Mouse (Mus musculus) forebrain, embryonic 12.5 days (tissue): ENCODE results near the gene Hoxa11. TPM values are rescaled to one million over a fixed set of nuclear protein-coding genes. Genes with fewer than 3 reads are reported as not detected.

Experiments used
- ATAC-seq: fragments of 200-750 bp; cut with Nextera tagmentation; 2 replicates; pipeline ENCODE4 v1.8.0; 2017; ENCODE audit warnings: moderate TSS enrichment; ENCODE audit not compliant: low FRiP score
- H3K27ac ChIP-seq: fragments of 300-500 bp; sonication (generic); 2 replicates; pipeline ENCODE4 v1.5.1; 2016; ENCODE audit warnings: mild to moderate bottlenecking
- H3K27me3 ChIP-seq: fragments of 300-500 bp; sonication (generic); 2 replicates; pipeline ENCODE4 v1.6.1; 2016; ENCODE audit warnings: mild to moderate bottlenecking
- H3K36me3 ChIP-seq: fragments of 300-500 bp; sonication (generic); replicated peaks from 2 replicates; pipeline ENCODE4 v1.6.1; 2016; ENCODE audit warnings: mild to moderate bottlenecking
- H3K4me1 ChIP-seq: fragments of 300-500 bp; sonication (generic); 2 replicates; pipeline ENCODE4 v1.6.1; 2016
- H3K4me2 ChIP-seq: fragments of 300-500 bp; sonication (generic); 2 replicates; pipeline ENCODE4 v1.6.1; 2016; ENCODE audit warnings: mild to moderate bottlenecking, moderate library complexity
- H3K4me3 ChIP-seq: fragments of 300-500 bp; sonication (generic); replicated peaks from 2 replicates; pipeline ENCODE4 v1.5.1; 2016; ENCODE audit warnings: mild to moderate bottlenecking
- H3K9ac ChIP-seq: fragments of 300-500 bp; sonication (generic); 2 replicates; pipeline ENCODE4 v1.6.1; 2016; ENCODE audit warnings: mild to moderate bottlenecking
- H3K9me3 ChIP-seq: fragments of 300-500 bp; sonication (generic); 2 replicates; pipeline ENCODE4 v1.6.1; 2016
- WGBS: fragments of 180-500 bp; shearing (Covaris S2); methylation state at CpG from one replicate; pipeline ENCODE4 v1.1.7; 2016; 5-methylcytosine and 5-hydroxymethylcytosine counted together
- polyA plus RNA-seq: library from polyadenylated mRNA; unstranded; fragments of >200 nt; fragmentation: Nextera tagmentation; extraction: Ambion mirVana; gene quantifications from 2 replicates; pipeline ENCODE4 v1.2.1, GENCODE M21; 2016

The Hoxa11 gene
- polyA plus RNA-seq, 1 experiment from 2014 or later, result not detected

- WGBS, result 3% methylated on average over 9 of the region's 9 CpGs
- no peak overlapping the region for H3K4me2 ChIP-seq
- no peak overlapping the region for H3K9ac ChIP-seq
- H3K36me3 ChIP-seq, result no peaks in the 10 kb centered on the region
- no peak overlapping the region for H3K27ac ChIP-seq
- ATAC-seq, result no peak
- H3K9me3 ChIP-seq, result no peaks in the 10 kb centered on the region
- H3K27me3 ChIP-seq, result peaks cover 94% of the 10 kb centered on the region
- H3K4me1 ChIP-seq, result peaks cover 6% of the 10 kb centered on the region; the same call in 1 of the 2 replicates
- no peak overlapping the region for H3K4me3 ChIP-seq
Measured at GRCm38 (mm10) chr6:52241001-52241621, 4.5 kb downstream of the Hoxa11 start.

- Histone ChIP-seq H3K9ac (no peak within 1 kb of the TSS), H3K27ac (no peak within 1 kb of the TSS), H3K4me1 (peaks cover 6% of the 10 kb centered on the region; the same call in 1 of the 2 replicates), H3K4me3 (peak within 1 kb of the TSS; percentile 13; the same call in 1 of the 2 replicates), H3K27me3 (peaks cover 94% of the 10 kb centered on the region), H3K9me3 (no peaks in the 10 kb centered on the region), H3K4me2 (0 out of 2 replicates have a peak within 1 kb of the TSS, but pooled peaks have one; percentile 10), H3K36me3 (no peaks in the 10 kb centered on the region)
- ATAC-seq, result no peak
- 2% methylated on average over 35 of the region's 35 CpGs for WGBS
Measured at GRCm38 (mm10) chr6:52240389-52241000, 5.1 kb downstream of the Hoxa11 start, which contains the start of gene Hoxa10. TSS of gene Hoxa10 (minus strand) at chr6:52240854.

- 1% methylated on average over 30 of the region's 30 CpGs for WGBS
- 0 out of 2 replicates have a peak overlapping the region, but pooled peaks have one; percentile 10 for H3K4me2 ChIP-seq
- peak overlapping the region; percentile 13; the same call in 1 of the 2 replicates for H3K4me3 ChIP-seq
Measured at GRCm38 (mm10) chr6:52239625-52240388, 5.8 kb downstream of the Hoxa11 start.

GRCm38 (mm10) chr6:52238976-52239375, 6.6 kb downstream of the Hoxa11 start:
- Histone ChIP-seq H3K9me3 (no peaks in the 10 kb centered on the region), H3K27me3 (peaks cover 94% of the 10 kb centered on the region), H3K4me2 (no peak overlapping the region), H3K4me3 (no peak overlapping the region), H3K9ac (no peak overlapping the region), H3K27ac (no peak overlapping the region), H3K4me1 (0 out of 2 replicates have a peak, but pooled peaks cover 4% of the 10 kb centered on the region), H3K36me3 (no peaks in the 10 kb centered on the region)
- 1% methylated on average over 7 of the region's 7 CpGs for WGBS
- no peak for ATAC-seq

More at GRCm38 (mm10) chr6:52239625-52240388, 5.8 kb downstream of the Hoxa11 start:
- no peak for ATAC-seq
- Histone ChIP-seq H3K36me3 (no peaks in the 10 kb centered on the region), H3K27me3 (peaks cover 94% of the 10 kb centered on the region), H3K27ac (no peak overlapping the region), H3K9me3 (no peaks in the 10 kb centered on the region), H3K4me1 (0 out of 2 replicates have a peak, but pooled peaks cover 4% of the 10 kb centered on the region), H3K9ac (no peak overlapping the region)

GRCm38 (mm10) chr6:52238155-52238545, 7.5 kb downstream of the Hoxa11 start:
- Histone ChIP-seq H3K4me1 (0 out of 2 replicates have a peak, but pooled peaks cover 4% of the 10 kb centered on the region), H3K36me3 (no peaks in the 10 kb centered on the region), H3K4me3 (no peak overlapping the region), H3K27me3 (peaks cover 94% of the 10 kb centered on the region), H3K4me2 (no peak overlapping the region), H3K9ac (no peak overlapping the region), H3K27ac (no peak overlapping the region), H3K9me3 (no peaks in the 10 kb centered on the region)
- ATAC-seq, result no peak
- WGBS, result 2% methylated on average over 7 of the region's 7 CpGs

- 9% methylated on average over 10 of the region's 10 CpGs for WGBS
- Histone ChIP-seq H3K4me2 (no peak overlapping the region), H3K27ac (no peak overlapping the region), H3K4me1 (0 out of 2 replicates have a peak, but pooled peaks cover 4% of the 10 kb centered on the region), H3K36me3 (no peaks in the 10 kb centered on the region), H3K9me3 (no peaks in the 10 kb centered on the region), H3K9ac (no peak overlapping the region), H3K4me3 (no peak overlapping the region), H3K27me3 (peaks cover 94% of the 10 kb centered on the region)
- no peak for ATAC-seq
Measured at GRCm38 (mm10) chr6:52237346-52238154, 8.1 kb downstream of the Hoxa11 start.

- Histone ChIP-seq H3K4me3 (no peak overlapping the region), H3K27ac (no peak overlapping the region), H3K36me3 (no peaks in the 10 kb centered on the region), H3K9ac (no peak overlapping the region), H3K4me2 (no peak overlapping the region), H3K4me1 (0 out of 2 replicates have a peak, but pooled peaks cover 4% of the 10 kb centered on the region), H3K9me3 (no peaks in the 10 kb centered on the region), H3K27me3 (peaks cover 94% of the 10 kb centered on the region)
- ATAC-seq, result no peak
- WGBS, result 11% methylated on average over 3 of the region's 3 CpGs
Measured at GRCm38 (mm10) chr6:52236806-52237205, 8.8 kb downstream of the Hoxa11 start.

GRCm38 (mm10) chr6:52235866-52236265, 9.7 kb downstream of the Hoxa11 start:
- no peak overlapping the region for H3K27ac ChIP-seq
- H3K9me3 ChIP-seq, result no peaks in the 10 kb centered on the region
- H3K4me2 ChIP-seq, result no peak overlapping the region
- ATAC-seq, result no peak
- H3K4me3 ChIP-seq, result no peak overlapping the region
- WGBS, result 18% methylated on average over 6 of the region's 6 CpGs
- no peaks in the 10 kb centered on the region for H3K36me3 ChIP-seq
- no peak overlapping the region for H3K9ac ChIP-seq
- H3K4me1 ChIP-seq, result 0 out of 2 replicates have a peak, but pooled peaks cover 4% of the 10 kb centered on the region
- H3K27me3 ChIP-seq, result peaks cover 90% of the 10 kb centered on the region

GRCm38 (mm10) chr6:52235267-52235666, 10.3 kb downstream of the Hoxa11 start:
- Histone ChIP-seq H3K36me3 (no peaks in the 10 kb centered on the region), H3K4me3 (no peak overlapping the region), H3K4me1 (0 out of 2 replicates have a peak, but pooled peaks cover 3% of the 10 kb centered on the region), H3K4me2 (no peak overlapping the region), H3K27ac (no peak overlapping the region), H3K9ac (no peak overlapping the region), H3K9me3 (no peaks in the 10 kb centered on the region), H3K27me3 (peaks cover 90% of the 10 kb centered on the region)
- ATAC-seq, result no peak
- 37% methylated on average over 9 of the region's 9 CpGs for WGBS

GRCm38 (mm10) chr6:52234428-52235140, 11.0 kb downstream of the Hoxa11 start:
- H3K27ac ChIP-seq, result no peak overlapping the region

More at GRCm38 (mm10) chr6:52234428-52235140, 11.0 kb downstream of the Hoxa11 start:
- Histone ChIP-seq H3K4me2 (no peak overlapping the region), H3K9ac (no peak overlapping the region), H3K27me3 (peaks cover 90% of the 10 kb centered on the region), H3K9me3 (no peaks in the 10 kb centered on the region), H3K36me3 (no peaks in the 10 kb centered on the region), H3K4me3 (no peak overlapping the region), H3K4me1 (no peaks in the 10 kb centered on the region)
- no peak for ATAC-seq
- 1% methylated on average over 65 of the region's 68 CpGs for WGBS
